Mouse (Mus musculus): ENCODE data around the gene Brinp3. TPM values are rescaled to one million over a fixed set of nuclear protein-coding genes. Genes with fewer than 3 reads are reported as not detected.

Brinp3 gene
- polyA plus RNA-seq, 1 experiment from 2014 or later: 0.13 TPM

GRCm38 (mm10) chr1:146844087-146844486, 349.5 kb downstream of the Brinp3 start:
- no peak overlapping the region for H3K4me2 ChIP-seq
- no peak for ATAC-seq (replicated peaks; ENCODE audit: insufficient number of reproducible peaks, low FRiP score, low TSS enrichment)
- 68% methylated on average over 2 of the region's 2 CpGs for WGBS (ENCODE audit: insufficient replicate concordance)

GRCm38 (mm10) chr1:146848892-146849291, 354.3 kb downstream of the Brinp3 start:
- H3K4me2 ChIP-seq: no peak overlapping the region
- 65% methylated on average over 3 of the region's 3 CpGs for WGBS (ENCODE audit: insufficient replicate concordance)
- H3K36me3 ChIP-seq (ENCODE audit: control insufficient read depth, insufficient read depth, low read length): no peaks in the 10 kb centered on the region
- H3K4me1 ChIP-seq (ENCODE audit: control insufficient read depth, insufficient read depth, low read length): no peaks in the 10 kb centered on the region
- H3K27ac ChIP-seq (ENCODE audit: low read depth, low read length): no peak overlapping the region
- ATAC-seq (replicated peaks; ENCODE audit: insufficient number of reproducible peaks, low FRiP score, low TSS enrichment): no peak
- no peak overlapping the region for H3K9ac ChIP-seq (ENCODE audit: low read depth, low read length)
- no peaks in the 10 kb centered on the region for H3K9me3 ChIP-seq (replicated peaks; ENCODE audit: control insufficient read depth, low read length)
- H3K27me3 ChIP-seq (ENCODE audit: control insufficient read depth, insufficient read depth, low read length): no peaks in the 10 kb centered on the region
- no peak overlapping the region for H3K4me3 ChIP-seq (ENCODE audit: low read depth, low read length)

More at GRCm38 (mm10) chr1:146844087-146844486, 349.5 kb downstream of the Brinp3 start:
- H3K4me1 ChIP-seq (ENCODE audit: control insufficient read depth, insufficient read depth, low read length): no peaks in the 10 kb centered on the region
- no peak overlapping the region for H3K4me3 ChIP-seq (ENCODE audit: low read depth, low read length)
- no peaks in the 10 kb centered on the region for H3K36me3 ChIP-seq (ENCODE audit: control insufficient read depth, insufficient read depth, low read length)
- no peaks in the 10 kb centered on the region for H3K27me3 ChIP-seq (ENCODE audit: control insufficient read depth, insufficient read depth, low read length)
- H3K9me3 ChIP-seq (replicated peaks; ENCODE audit: control insufficient read depth, low read length): no peaks in the 10 kb centered on the region
- no peak overlapping the region for H3K27ac ChIP-seq (ENCODE audit: low read depth, low read length)
- H3K9ac ChIP-seq (ENCODE audit: low read depth, low read length): no peak overlapping the region

GRCm38 (mm10) chr1:146850147-146850546, 355.6 kb downstream of the Brinp3 start:
- Histone ChIP-seq H3K4me1 (ENCODE audit: control insufficient read depth, insufficient read depth, low read length) (no peaks in the 10 kb centered on the region), H3K27me3 (ENCODE audit: control insufficient read depth, insufficient read depth, low read length) (no peaks in the 10 kb centered on the region), H3K4me2 (no peak overlapping the region), H3K36me3 (ENCODE audit: control insufficient read depth, insufficient read depth, low read length) (no peaks in the 10 kb centered on the region), H3K9me3 (replicated peaks; ENCODE audit: control insufficient read depth, low read length) (no peaks in the 10 kb centered on the region), H3K27ac (ENCODE audit: low read depth, low read length) (no peak overlapping the region), H3K9ac (ENCODE audit: low read depth, low read length) (no peak overlapping the region), H3K4me3 (ENCODE audit: low read depth, low read length) (no peak overlapping the region)
- no peak for ATAC-seq (replicated peaks; ENCODE audit: insufficient number of reproducible peaks, low FRiP score, low TSS enrichment)
- WGBS (ENCODE audit: insufficient replicate concordance): 58% methylated on average over 2 of the region's 2 CpGs

GRCm38 (mm10) chr1:146898636-146899035, 404.1 kb downstream of the Brinp3 start:
- Histone ChIP-seq H3K27ac (ENCODE audit: low read depth, low read length) (no peak overlapping the region), H3K4me3 (ENCODE audit: low read depth, low read length) (no peak overlapping the region), H3K9ac (ENCODE audit: low read depth, low read length) (no peak overlapping the region), H3K36me3 (ENCODE audit: control insufficient read depth, insufficient read depth, low read length) (no peaks in the 10 kb centered on the region), H3K4me2 (no peak overlapping the region), H3K9me3 (replicated peaks; ENCODE audit: control insufficient read depth, low read length) (no peaks in the 10 kb centered on the region), H3K4me1 (ENCODE audit: control insufficient read depth, insufficient read depth, low read length) (no peaks in the 10 kb centered on the region), H3K27me3 (ENCODE audit: control insufficient read depth, insufficient read depth, low read length) (no peaks in the 10 kb centered on the region)
- no peak for ATAC-seq (replicated peaks; ENCODE audit: insufficient number of reproducible peaks, low FRiP score, low TSS enrichment)

- H3K4me2 ChIP-seq: no peak overlapping the region
- H3K4me1 ChIP-seq (ENCODE audit: control insufficient read depth, insufficient read depth, low read length): no peaks in the 10 kb centered on the region
- H3K9ac ChIP-seq (ENCODE audit: low read depth, low read length): no peak overlapping the region
- no peak for ATAC-seq (replicated peaks; ENCODE audit: insufficient number of reproducible peaks, low FRiP score, low TSS enrichment)
- no peak overlapping the region for H3K27ac ChIP-seq (ENCODE audit: low read depth, low read length)
- H3K9me3 ChIP-seq (replicated peaks; ENCODE audit: control insufficient read depth, low read length): no peaks in the 10 kb centered on the region
- H3K36me3 ChIP-seq (ENCODE audit: control insufficient read depth, insufficient read depth, low read length): no peaks in the 10 kb centered on the region
- 46% methylated on average over 9 of the region's 9 CpGs for WGBS (ENCODE audit: insufficient replicate concordance)
- H3K27me3 ChIP-seq (ENCODE audit: control insufficient read depth, insufficient read depth, low read length): no peaks in the 10 kb centered on the region
- no peak overlapping the region for H3K4me3 ChIP-seq (ENCODE audit: low read depth, low read length)
Observed at GRCm38 (mm10) chr1:146901691-146902090, 407.1 kb downstream of the Brinp3 start.

- Histone ChIP-seq H3K4me3 (ENCODE audit: low read depth, low read length) (no peak overlapping the region), H3K27me3 (ENCODE audit: control insufficient read depth, insufficient read depth, low read length) (no peaks in the 10 kb centered on the region), H3K4me2 (no peak overlapping the region), H3K27ac (ENCODE audit: low read depth, low read length) (no peak overlapping the region), H3K9me3 (replicated peaks; ENCODE audit: control insufficient read depth, low read length) (no peaks in the 10 kb centered on the region), H3K36me3 (ENCODE audit: control insufficient read depth, insufficient read depth, low read length) (no peaks in the 10 kb centered on the region), H3K4me1 (ENCODE audit: control insufficient read depth, insufficient read depth, low read length) (no peaks in the 10 kb centered on the region), H3K9ac (ENCODE audit: low read depth, low read length) (no peak overlapping the region)
- 81% methylated on average over 6 of the region's 6 CpGs for WGBS (ENCODE audit: insufficient replicate concordance)
- ATAC-seq (replicated peaks; ENCODE audit: insufficient number of reproducible peaks, low FRiP score, low TSS enrichment): no peak
Observed at GRCm38 (mm10) chr1:146939463-146940389, 445.2 kb downstream of the Brinp3 start.
